Mouse (Mus musculus) common myeloid progenitor, adult 5-6 weeks (primary cell): ENCODE results near the gene Zfp13. TPM values are rescaled to one million over a fixed set of nuclear protein-coding genes. Genes with fewer than 3 reads are reported as not detected.

Experiments used
- ATAC-seq: replicated peaks from 2 replicates; pipeline ENCODE4 v1.8.0; 2016; ENCODE audit warnings: low read depth, mild to moderate bottlenecking, moderate TSS enrichment, inconsistent platforms; ENCODE audit not compliant: poor library complexity, severe bottlenecking
- total RNA-seq: library from RNA; stranded (forward); fragments of 200-1000, 187-1606 nt; gene quantifications from 2 replicates; pipeline ENCODE4 v1.2.3, GENCODE M21; 2017

The Zfp13 gene
- total RNA-seq, 1 experiment from 2014 or later = 0.14 TPM

GRCm38 (mm10) chr17:23551963-23552362, 47.3 kb downstream of the Zfp13 start:
- no peak for ATAC-seq

- ATAC-seq = no peak
Measured at GRCm38 (mm10) chr17:23551416-23551815, 47.9 kb downstream of the Zfp13 start.

GRCm38 (mm10) chr17:23550856-23551255, 48.4 kb downstream of the Zfp13 start:
- peak; percentile 28 for ATAC-seq

GRCm38 (mm10) chr17:23550188-23550791, 49.0 kb downstream of the Zfp13 start:
- ATAC-seq = peak; percentile 40

GRCm38 (mm10) chr17:23549441-23549840, 49.8 kb downstream of the Zfp13 start:
- ATAC-seq = no peak

GRCm38 (mm10) chr17:23548615-23549014, 50.7 kb downstream of the Zfp13 start:
- ATAC-seq = peak; percentile 24

- no peak for ATAC-seq
Measured at GRCm38 (mm10) chr17:23547681-23548443, 51.4 kb downstream of the Zfp13 start.

- peak; percentile 16 for ATAC-seq
Measured at GRCm38 (mm10) chr17:23546702-23547505, 52.4 kb downstream of the Zfp13 start.

GRCm38 (mm10) chr17:23546333-23546701, 53.0 kb downstream of the Zfp13 start:
- peak; percentile 7; the same call in 1 of the 2 replicates for ATAC-seq

- ATAC-seq = no peak
Measured at GRCm38 (mm10) chr17:23545841-23546240, 53.4 kb downstream of the Zfp13 start.

GRCm38 (mm10) chr17:23544766-23545165, 54.5 kb downstream of the Zfp13 start:
- ATAC-seq = no peak

- no peak for ATAC-seq
Measured at GRCm38 (mm10) chr17:23543983-23544382, 55.3 kb downstream of the Zfp13 start.

- no peak for ATAC-seq
Measured at GRCm38 (mm10) chr17:23543325-23543724, 56.0 kb downstream of the Zfp13 start.

GRCm38 (mm10) chr17:23542835-23543234, 56.5 kb downstream of the Zfp13 start:
- no peak for ATAC-seq

GRCm38 (mm10) chr17:23542004-23542720, 57.1 kb downstream of the Zfp13 start:
- no peak for ATAC-seq

- no peak for ATAC-seq
Measured at GRCm38 (mm10) chr17:23540605-23541475, 58.4 kb downstream of the Zfp13 start.

GRCm38 (mm10) chr17:23540106-23540505, 59.2 kb downstream of the Zfp13 start:
- no peak for ATAC-seq

- ATAC-seq = no peak
Measured at GRCm38 (mm10) chr17:23539608-23540007, 59.7 kb downstream of the Zfp13 start.

GRCm38 (mm10) chr17:23538299-23539015, 60.8 kb downstream of the Zfp13 start:
- ATAC-seq = peak; percentile 8; the same call in 1 of the 2 replicates
